Mouse (Mus musculus) midbrain, embryonic 13.5 days (tissue): ENCODE results near the gene 6030468B19Rik. TPM values are rescaled to one million over a fixed set of nuclear protein-coding genes. Genes with fewer than 3 reads are reported as not detected.
"Not testable (repeated sequence)": the region's sequence is repeated elsewhere in the genome, so short reads cannot be mapped to it uniquely, and the experiment has no call there.

Experiments used
- ATAC-seq: fragments of 200-750 bp; cut with Nextera tagmentation; 2 replicates; pipeline ENCODE4 v1.8.0; 2017; ENCODE audit warnings: mild to moderate bottlenecking, moderate TSS enrichment, moderate library complexity
- H3K27ac ChIP-seq: fragments of 300-500 bp; sonication (generic); 2 replicates; pipeline ENCODE4 v1.5.1; 2015; ENCODE audit warnings: inconsistent platforms, mild to moderate bottlenecking, moderate library complexity
- H3K27me3 ChIP-seq: fragments of 300-500 bp; sonication (generic); 2 replicates; pipeline ENCODE4 v1.6.1; 2015; ENCODE audit warnings: mild to moderate bottlenecking, inconsistent platforms
- H3K36me3 ChIP-seq: fragments of 300-500 bp; sonication (generic); 2 replicates; pipeline ENCODE4 v1.6.1; 2015; ENCODE audit warnings: mild to moderate bottlenecking, inconsistent platforms
- H3K4me1 ChIP-seq: fragments of 300-500 bp; sonication (generic); replicated peaks from 2 replicates; pipeline ENCODE4 v1.6.1; 2015; ENCODE audit warnings: inconsistent platforms
- H3K4me2 ChIP-seq: fragments of 300-500 bp; sonication (generic); replicated peaks from 2 replicates; pipeline ENCODE4 v1.6.1; 2015; ENCODE audit warnings: moderate library complexity, mild to moderate bottlenecking, inconsistent platforms
- H3K4me3 ChIP-seq: fragments of 300-500 bp; sonication (generic); replicated peaks from 2 replicates; pipeline ENCODE4 v1.5.1; 2015; ENCODE audit warnings: mild to moderate bottlenecking, inconsistent platforms
- H3K9ac ChIP-seq: fragments of 300-500 bp; sonication (generic); replicated peaks from 2 replicates; pipeline ENCODE4 v1.6.1; 2015; ENCODE audit warnings: mild to moderate bottlenecking, inconsistent platforms
- H3K9me3 ChIP-seq: fragments of 300-500 bp; sonication (generic); 2 replicates; pipeline ENCODE4 v1.6.1; 2016; ENCODE audit warnings: mild to moderate bottlenecking, inconsistent platforms
- WGBS: fragments of 180-500 bp; shearing (Covaris S2); methylation state at CpG from one replicate; pipeline ENCODE4 v1.1.7; 2015; 5-methylcytosine and 5-hydroxymethylcytosine counted together
- polyA plus RNA-seq: library from polyadenylated mRNA; unstranded; fragments of >200 nt; fragmentation: Nextera tagmentation; extraction: Ambion mirVana; gene quantifications from 2 replicates; pipeline ENCODE4 v1.2.1, GENCODE M21; 2015

6030468B19Rik gene
- polyA plus RNA-seq, 1 experiment from 2014 or later = not detected

DNA sequence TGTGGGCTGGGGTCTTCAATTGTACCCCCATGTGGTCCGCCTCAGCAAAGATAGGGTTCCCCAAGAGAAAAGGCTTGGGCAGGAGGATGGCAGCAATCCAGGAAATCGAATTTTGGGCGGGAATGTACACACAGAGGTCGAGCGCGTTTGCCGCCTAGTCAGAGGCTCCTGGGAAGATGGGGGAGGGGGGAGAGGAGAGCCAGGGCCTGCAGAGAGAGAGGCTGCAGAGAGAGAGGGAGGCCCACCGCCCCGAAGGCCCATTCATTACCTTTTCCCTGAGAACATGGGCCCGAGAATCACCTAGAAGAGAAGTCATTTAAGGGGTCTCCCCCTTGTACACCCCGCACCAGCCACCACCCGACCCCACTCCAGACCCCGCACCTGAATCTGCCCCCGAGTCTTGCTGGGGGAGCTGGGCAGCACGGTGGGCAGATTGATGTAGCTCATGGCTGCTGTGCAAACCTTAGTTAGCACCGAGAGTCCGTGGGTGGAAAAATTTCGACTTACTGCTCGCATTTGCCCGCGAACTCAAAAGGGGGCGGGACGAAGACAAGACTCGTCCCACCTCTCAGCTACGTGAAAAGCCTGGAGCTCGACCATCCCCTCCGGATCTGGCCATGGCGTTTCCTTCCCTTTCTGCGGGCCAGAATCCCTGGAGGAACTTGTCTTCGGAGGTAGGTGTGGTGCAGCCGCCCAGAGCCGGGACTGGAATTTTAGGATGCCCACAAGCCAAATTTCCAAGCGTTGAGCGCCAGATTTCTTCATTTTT, 28.1 kb downstream of the 6030468B19Rik start, which contains the start of the genes Afmid and Tk1:
Gene Afmid (plus strand): TSS at position 592 of the 769 bp plus-strand sequence.
Gene Tk1 (minus strand): TSS at position 760 of the 769 bp plus-strand sequence.
- under 1% methylated on average over 34 of the region's 34 CpGs for WGBS
- peak within 1 kb of the TSS; percentile 74 for H3K27ac ChIP-seq
- H3K4me1 ChIP-seq = peaks cover 51% of the 10 kb centered on the region
- no peaks in the 10 kb centered on the region for H3K27me3 ChIP-seq
- ATAC-seq = peak; percentile 59
- H3K4me2 ChIP-seq = peak within 1 kb of the TSS; percentile 84
- peak within 1 kb of the TSS; percentile 71 for H3K9ac ChIP-seq
- 0 out of 2 replicates have a peak, but pooled peaks cover 13% of the 10 kb centered on the region for H3K36me3 ChIP-seq
- peak within 1 kb of the TSS; percentile 47 for H3K4me3 ChIP-seq
- no peaks in the 10 kb centered on the region for H3K9me3 ChIP-seq

DNA sequence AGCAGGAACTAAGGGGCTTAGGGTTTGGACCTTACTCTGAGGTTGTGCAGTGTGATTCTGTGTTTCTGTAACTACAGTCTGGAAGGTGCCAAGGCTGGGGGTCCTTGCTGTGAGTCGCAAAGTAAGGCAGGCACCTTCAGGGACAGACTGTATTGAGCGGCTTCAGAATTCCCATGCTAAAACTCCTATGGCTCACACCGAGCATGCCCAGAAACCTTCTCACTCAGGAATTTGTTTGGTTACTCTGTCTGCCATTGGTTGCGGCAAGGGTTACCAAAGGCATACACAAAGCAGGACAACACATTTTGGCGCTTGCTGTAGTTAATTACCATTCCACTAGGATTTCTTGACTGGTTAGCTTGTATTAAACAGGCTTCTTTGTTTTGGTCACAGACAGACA, 28.7 kb downstream of the 6030468B19Rik start:
- H3K4me1 ChIP-seq = peaks cover 51% of the 10 kb centered on the region
- peak overlapping the region; percentile 47 for H3K4me3 ChIP-seq
- no peak for ATAC-seq
- no peaks in the 10 kb centered on the region for H3K27me3 ChIP-seq
- H3K4me2 ChIP-seq = peak overlapping the region; percentile 84
- H3K36me3 ChIP-seq = 0 out of 2 replicates have a peak, but pooled peaks cover 13% of the 10 kb centered on the region
- peak overlapping the region; percentile 74 for H3K27ac ChIP-seq
- WGBS = 13% methylated on average over 5 of the region's 5 CpGs
- H3K9me3 ChIP-seq = no peaks in the 10 kb centered on the region
- peak overlapping the region; percentile 71 for H3K9ac ChIP-seq

DNA sequence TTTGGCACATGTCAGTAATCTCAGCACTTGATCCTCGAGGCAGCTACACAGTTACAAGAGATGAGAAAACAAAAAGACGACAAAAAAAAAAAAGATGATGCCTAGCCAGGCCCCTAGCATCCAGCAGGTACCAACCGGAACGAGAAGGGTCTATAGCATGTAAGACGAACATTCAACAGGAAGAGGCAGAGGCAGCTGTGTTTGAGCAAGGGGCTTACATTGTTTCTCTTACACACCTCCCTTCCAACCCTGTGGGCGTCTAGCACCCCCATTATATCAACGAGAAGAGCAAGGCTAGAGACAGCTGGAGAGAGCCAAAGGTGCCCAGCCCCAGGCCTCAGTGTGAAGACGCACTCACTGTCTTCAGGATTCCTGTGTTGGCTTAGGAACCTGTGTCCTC, 29.5 kb downstream of the 6030468B19Rik start:
- H3K4me1 ChIP-seq = peaks cover 54% of the 10 kb centered on the region
- no peak overlapping the region for H3K4me2 ChIP-seq
- no peak overlapping the region for H3K4me3 ChIP-seq
- H3K27me3 ChIP-seq = no peaks in the 10 kb centered on the region
- 0 out of 2 replicates have a peak, but pooled peaks cover 9% of the 10 kb centered on the region for H3K36me3 ChIP-seq
- no peak overlapping the region for H3K9ac ChIP-seq
- no peak overlapping the region for H3K27ac ChIP-seq
- no peak for ATAC-seq
- H3K9me3 ChIP-seq = no peaks in the 10 kb centered on the region
- WGBS = 77% methylated on average over 8 of the region's 8 CpGs

DNA sequence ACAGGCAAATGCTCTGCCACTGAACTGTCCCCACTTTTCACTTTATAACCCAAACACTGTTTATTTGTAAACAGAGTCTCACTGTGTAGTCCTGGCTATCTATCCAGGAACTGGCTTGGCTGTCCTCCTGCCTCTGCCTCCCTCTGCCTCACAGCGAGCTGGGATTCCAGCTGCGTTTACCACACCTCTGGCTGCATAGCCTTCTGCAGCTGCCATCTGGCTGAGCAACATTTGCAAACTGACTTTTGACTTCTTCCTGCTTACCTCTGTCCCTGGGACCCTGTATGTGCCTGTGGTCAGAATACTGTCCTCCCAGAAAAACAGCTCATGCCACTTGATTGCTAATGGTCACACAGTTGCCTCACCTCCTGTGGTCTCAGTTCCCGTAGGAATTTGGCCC, 29.9 kb downstream of the 6030468B19Rik start:
- Histone ChIP-seq H3K9me3 (no peaks in the 10 kb centered on the region), H3K4me2 (no peak overlapping the region), H3K4me3 (no peak overlapping the region), H3K4me1 (peaks cover 59% of the 10 kb centered on the region), H3K9ac (no peak overlapping the region), H3K36me3 (0 out of 2 replicates have a peak, but pooled peaks cover 6% of the 10 kb centered on the region), H3K27me3 (no peaks in the 10 kb centered on the region), H3K27ac (no peak overlapping the region)
- ATAC-seq = no peak
- WGBS = 81% methylated on average over 3 of the region's 3 CpGs

DNA sequence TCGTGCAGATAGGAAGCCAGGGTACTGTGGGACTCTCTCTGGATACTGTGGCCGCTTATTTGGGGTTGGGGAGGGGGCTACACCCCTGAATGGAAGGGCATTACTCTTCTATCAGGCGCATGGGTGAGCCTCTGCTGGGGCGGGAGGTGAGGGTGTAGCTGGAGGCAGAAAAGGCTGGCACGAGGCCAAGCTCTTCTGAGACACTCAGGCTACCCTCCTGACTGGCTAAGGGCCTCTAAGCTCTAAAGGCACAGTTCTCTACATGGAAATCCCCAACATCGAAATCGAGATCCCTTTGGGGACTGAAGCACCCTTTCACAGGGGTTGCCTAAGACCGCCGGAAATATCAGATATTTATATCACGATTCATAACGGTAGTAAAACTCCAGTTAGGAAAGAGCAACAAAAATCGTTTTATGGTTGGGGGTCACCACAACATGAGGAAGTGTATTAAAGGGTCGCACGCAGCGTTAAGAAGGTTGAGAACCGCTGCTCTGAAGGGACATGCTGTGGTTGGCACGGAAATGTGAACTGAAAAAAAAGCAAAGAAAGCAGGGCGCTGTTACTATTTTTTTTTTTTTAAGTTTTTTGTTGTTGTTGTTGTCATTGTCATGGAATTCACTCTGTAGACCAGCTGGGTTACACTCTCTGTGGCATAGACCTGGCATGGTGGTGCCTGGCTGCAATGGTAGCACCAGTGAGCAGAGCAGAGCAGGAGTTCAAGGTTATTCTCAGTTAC, 30.9 kb downstream of the 6030468B19Rik start:
- 0 out of 2 replicates have a peak overlapping the region, but pooled peaks have one; percentile 16 for H3K9ac ChIP-seq
- WGBS = 83% methylated on average over 18 of the region's 18 CpGs
- peak overlapping the region; percentile 39; the same call in 1 of the 2 replicates for H3K27ac ChIP-seq
- H3K27me3 ChIP-seq = no peaks in the 10 kb centered on the region
- ATAC-seq = no peak
- no peaks in the 10 kb centered on the region for H3K9me3 ChIP-seq
- no peak overlapping the region for H3K4me3 ChIP-seq
- H3K4me2 ChIP-seq = no peak overlapping the region
- H3K36me3 ChIP-seq = no peaks in the 10 kb centered on the region
- H3K4me1 ChIP-seq = peaks cover 62% of the 10 kb centered on the region

DNA sequence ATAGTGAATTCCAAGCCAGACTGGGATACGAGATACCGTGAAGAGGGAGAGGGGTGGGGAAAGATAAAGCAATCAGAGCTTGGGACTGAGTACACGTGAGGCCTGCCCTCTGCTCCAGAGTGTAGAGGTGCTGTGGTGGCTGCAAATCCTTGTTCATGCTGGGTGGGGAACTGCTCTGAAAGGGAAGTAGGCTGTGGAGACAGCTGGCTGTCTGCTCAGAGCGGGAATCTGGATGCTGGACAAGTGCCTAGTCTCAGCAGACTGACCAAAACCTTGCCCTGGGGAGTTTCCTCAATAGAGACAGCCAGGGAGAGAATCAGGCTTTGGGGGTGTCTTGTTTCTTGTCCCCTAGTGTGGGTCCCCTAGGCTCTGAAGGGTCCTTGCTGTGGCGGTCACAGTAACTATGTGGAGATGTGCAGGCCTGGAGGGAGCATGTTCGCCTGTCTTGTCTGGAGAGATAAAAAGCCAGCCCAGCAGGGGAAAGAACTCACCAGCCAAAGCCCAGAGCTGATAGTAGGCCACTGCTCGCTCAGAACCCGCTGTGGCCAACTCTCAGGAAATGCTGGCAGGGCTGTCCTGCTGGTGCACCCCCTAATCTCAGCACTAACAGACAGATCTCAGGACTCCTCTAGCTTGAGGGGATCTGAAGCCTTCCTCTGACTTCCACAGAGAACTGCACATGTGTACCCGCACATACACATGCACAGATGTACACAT, 31.6 kb downstream of the 6030468B19Rik start:
- H3K27ac ChIP-seq = peak overlapping the region; percentile 39; the same call in 1 of the 2 replicates
- WGBS = 50% methylated on average over 9 of the region's 9 CpGs
- no peaks in the 10 kb centered on the region for H3K27me3 ChIP-seq
- H3K36me3 ChIP-seq = no peaks in the 10 kb centered on the region
- H3K9ac ChIP-seq = no peak overlapping the region
- no peaks in the 10 kb centered on the region for H3K9me3 ChIP-seq
- ATAC-seq = no peak
- H3K4me2 ChIP-seq = no peak overlapping the region
- H3K4me1 ChIP-seq = peaks cover 60% of the 10 kb centered on the region
- H3K4me3 ChIP-seq = no peak overlapping the region

DNA sequence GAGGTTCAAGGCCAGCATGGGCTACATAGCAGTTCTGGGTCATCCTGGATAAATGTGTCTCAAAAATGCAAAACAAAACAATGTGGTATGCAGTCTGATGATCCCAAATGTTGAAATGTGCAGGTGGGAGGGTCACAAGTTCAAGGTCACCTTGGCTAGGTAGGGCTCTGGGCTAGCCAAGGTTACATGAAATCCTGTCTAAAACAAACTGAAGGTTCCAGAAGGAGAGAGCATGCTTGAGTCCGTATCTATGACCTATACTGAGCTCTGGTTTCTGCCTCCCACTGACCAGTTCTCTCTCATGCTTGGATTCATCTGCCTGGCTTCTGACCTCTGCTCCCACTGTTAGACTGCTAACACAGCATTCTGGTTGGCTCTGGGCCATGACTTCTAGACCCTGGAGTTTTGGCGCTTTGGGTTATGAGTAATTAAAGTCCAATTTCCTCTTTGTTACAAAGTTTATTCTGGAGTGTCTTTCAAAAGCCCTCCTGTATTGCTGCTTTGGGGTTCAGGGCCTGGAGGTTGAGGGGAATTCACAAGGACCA, 32.3 kb downstream of the 6030468B19Rik start:
- H3K27me3 ChIP-seq = no peaks in the 10 kb centered on the region
- no peaks in the 10 kb centered on the region for H3K9me3 ChIP-seq
- H3K9ac ChIP-seq = no peak overlapping the region
- H3K4me2 ChIP-seq = no peak overlapping the region
- 93% methylated on average over 2 of the region's 2 CpGs for WGBS
- no peak overlapping the region for H3K4me3 ChIP-seq
- no peak overlapping the region for H3K27ac ChIP-seq
- no peak for ATAC-seq
- H3K36me3 ChIP-seq = no peaks in the 10 kb centered on the region
- H3K4me1 ChIP-seq = peaks cover 54% of the 10 kb centered on the region

DNA sequence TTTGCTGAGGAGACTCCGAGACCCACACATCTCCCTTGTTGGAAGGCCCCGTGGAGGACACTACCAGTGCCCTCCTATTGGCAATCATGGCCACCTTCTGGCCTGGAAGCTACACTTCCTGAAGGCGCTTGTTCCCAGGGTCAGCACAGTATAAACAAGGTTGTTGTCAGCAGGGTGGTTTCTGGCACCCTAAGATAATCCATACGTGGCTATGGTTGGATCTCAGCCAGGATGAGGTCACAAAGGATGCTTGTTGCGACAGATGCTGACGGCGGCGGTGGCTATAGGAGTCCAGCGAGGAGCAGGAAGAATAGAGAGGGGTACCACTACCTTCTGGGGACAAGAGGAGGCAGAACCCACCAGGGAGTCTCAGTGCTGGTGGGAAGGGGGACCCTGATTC, 32.9 kb downstream of the 6030468B19Rik start:
- Histone ChIP-seq H3K4me1 (peaks cover 47% of the 10 kb centered on the region), H3K4me3 (no peak overlapping the region), H3K36me3 (no peaks in the 10 kb centered on the region), H3K9me3 (no peaks in the 10 kb centered on the region), H3K27ac (no peak overlapping the region), H3K4me2 (no peak overlapping the region), H3K9ac (no peak overlapping the region), H3K27me3 (no peaks in the 10 kb centered on the region)
- no peak for ATAC-seq
- WGBS = 84% methylated on average over 9 of the region's 9 CpGs

DNA sequence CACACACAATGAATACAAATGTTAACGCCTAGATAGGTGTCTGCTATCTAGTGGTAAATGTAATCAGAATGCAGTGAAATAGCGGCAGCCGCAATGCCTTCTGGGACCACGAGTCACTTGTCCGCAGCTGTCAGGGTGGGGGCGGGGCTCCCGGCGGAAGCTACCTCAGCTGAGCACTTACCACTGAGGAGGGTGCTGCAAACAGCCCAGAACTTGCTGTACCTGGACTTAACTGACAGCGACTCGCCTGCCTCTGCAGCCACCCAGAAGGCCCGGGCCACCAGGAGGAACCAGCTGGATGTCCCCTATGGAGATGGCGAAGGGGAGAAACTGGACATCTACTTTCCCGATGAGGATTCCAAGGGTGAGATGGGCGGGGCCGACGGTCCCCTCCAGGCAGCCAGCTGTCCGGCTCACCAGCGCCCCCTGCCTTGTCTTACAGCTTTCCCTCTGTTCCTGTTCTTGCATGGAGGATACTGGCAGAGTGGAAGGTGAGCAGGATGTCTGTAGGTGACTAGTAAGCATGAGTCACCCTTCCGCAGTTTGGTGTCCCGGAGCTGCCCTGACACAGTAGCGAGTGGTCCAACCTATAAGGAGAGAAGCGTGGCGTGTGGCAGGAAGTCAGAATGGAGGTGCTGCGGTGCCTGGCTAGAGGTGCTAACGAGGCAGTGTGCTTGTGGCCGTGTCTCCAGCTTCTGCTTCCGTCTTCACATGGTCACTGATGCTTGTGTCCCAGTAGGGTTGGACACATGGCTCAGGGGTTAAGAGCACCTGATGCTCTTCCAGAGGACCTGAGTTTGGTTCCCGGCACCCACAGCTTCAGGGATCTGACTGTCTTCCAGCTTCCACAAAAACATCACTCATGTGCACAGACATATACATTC, 34.9 kb downstream of the 6030468B19Rik start:
- WGBS = 18% methylated on average over 28 of the region's 28 CpGs
- H3K36me3 ChIP-seq = no peaks in the 10 kb centered on the region
- peaks cover 32% of the 10 kb centered on the region for H3K4me1 ChIP-seq
- no peaks in the 10 kb centered on the region for H3K9me3 ChIP-seq
- H3K27ac ChIP-seq = no peak overlapping the region; the same call in 1 of the 2 replicates
- H3K4me2 ChIP-seq = peak overlapping the region; percentile 56
- H3K27me3 ChIP-seq = no peaks in the 10 kb centered on the region
- 0 out of 2 replicates have a peak overlapping the region, but pooled peaks have one; percentile 29 for H3K9ac ChIP-seq
- H3K4me3 ChIP-seq = peak overlapping the region; percentile 36
- peak; percentile 84 for ATAC-seq

DNA sequence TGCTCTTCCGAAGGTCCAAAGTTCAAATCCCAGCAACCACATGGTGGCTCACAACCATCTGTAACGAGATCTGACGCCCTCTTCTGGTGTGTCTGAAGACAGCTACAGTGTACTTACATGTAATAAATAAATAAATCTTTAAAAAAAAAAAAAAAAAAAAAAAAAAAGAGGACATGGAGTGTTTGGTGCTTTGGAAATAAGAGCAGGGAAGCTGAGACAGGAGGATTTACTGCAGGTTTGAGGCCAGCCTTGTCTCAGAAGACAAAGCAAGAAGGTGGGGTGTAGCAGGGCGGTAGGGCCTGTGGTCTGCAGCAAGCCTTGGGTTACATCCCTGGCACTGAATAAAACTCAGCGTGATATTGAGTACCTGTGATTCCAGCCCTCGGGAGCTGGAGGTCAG, 36.0 kb downstream of the 6030468B19Rik start:
- not testable (repeated sequence) for H3K27ac ChIP-seq

DNA sequence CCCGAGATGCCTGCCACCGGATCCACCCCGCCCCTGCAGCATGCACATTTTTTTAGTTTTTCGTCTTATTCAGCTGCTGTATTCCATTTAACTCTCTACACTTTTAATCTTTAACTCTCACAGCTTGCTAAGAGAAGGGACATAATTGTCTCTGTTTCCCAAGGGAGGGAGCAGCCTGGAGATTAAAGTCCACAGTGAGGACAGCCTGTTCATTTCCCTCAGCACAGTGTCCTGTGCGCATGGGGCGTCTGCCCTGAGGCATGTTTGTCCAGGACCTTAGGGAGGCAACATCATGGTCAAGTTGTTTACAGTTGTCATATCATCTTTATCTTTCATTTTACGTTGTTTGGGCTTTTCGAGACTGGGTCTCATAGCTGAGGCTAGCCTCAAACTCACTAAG, 36.6 kb downstream of the 6030468B19Rik start:
- H3K9ac ChIP-seq = no peak overlapping the region
- 94% methylated on average over 8 of the region's 8 CpGs for WGBS
- no peaks in the 10 kb centered on the region for H3K27me3 ChIP-seq
- H3K4me3 ChIP-seq = no peak overlapping the region
- H3K27ac ChIP-seq = no peak overlapping the region
- no peaks in the 10 kb centered on the region for H3K36me3 ChIP-seq
- no peak overlapping the region for H3K4me2 ChIP-seq
- H3K4me1 ChIP-seq = peaks cover 15% of the 10 kb centered on the region
- H3K9me3 ChIP-seq = no peaks in the 10 kb centered on the region
- no peak for ATAC-seq

More for the DNA sequence above, 36.0 kb downstream of the 6030468B19Rik start:
- not testable (repeated sequence) for H3K4me3 ChIP-seq, H3K27me3 ChIP-seq, H3K36me3 ChIP-seq, H3K4me2 ChIP-seq, H3K9me3 ChIP-seq, ATAC-seq, H3K9ac ChIP-seq
- H3K4me1 ChIP-seq = peaks cover 21% of the 10 kb centered on the region
- WGBS = 89% methylated on average over 5 of the region's 6 CpGs
